Mouse (Mus musculus) liver, adult 2 months (tissue): Measurements from ENCODE around the gene Psmf1. TPM values are rescaled to one million over a fixed set of nuclear protein-coding genes. Genes with fewer than 3 reads are reported as not detected.
A peak's percentile ranks its signal among the peaks of the same experiment; 100 is the strongest.

Experiments used
- DNase-seq: peaks from one replicate; pipeline ENCODE4 v3.0.0-alpha.2; 2011; ENCODE audit warnings: low read depth, low spot score; ENCODE audit errors: extremely low read depth
- H3K27ac ChIP-seq: fragments of 200-500 bp; replicated peaks from 2 replicates; pipeline ENCODE4 v1.5.1; 2012; ENCODE audit warnings: low read depth, mild to moderate bottlenecking, control low read depth, inconsistent platforms, low read length; ENCODE audit not compliant: insufficient read depth
- H3K27me3 ChIP-seq: fragments of 200-500 bp; 2 replicates; pipeline ENCODE4 v1.6.1; 2012; ENCODE audit warnings: mild to moderate bottlenecking, moderate library complexity, low read length, inconsistent platforms; ENCODE audit not compliant: control insufficient read depth, insufficient read depth
- H3K36me3 ChIP-seq: fragments of 200-500 bp; 2 replicates; pipeline ENCODE4 v1.6.1; 2012; ENCODE audit warnings: low read length, inconsistent platforms; ENCODE audit not compliant: control insufficient read depth, insufficient read depth
- H3K4me1 ChIP-seq: fragments of 200-500 bp; 2 replicates; pipeline ENCODE4 v1.6.1; 2011; ENCODE audit warnings: low read length; ENCODE audit not compliant: control insufficient read depth, insufficient read depth
- H3K4me3 ChIP-seq: fragments of 200-500 bp; 2 replicates; pipeline ENCODE4 v1.5.1; 2011; ENCODE audit warnings: low read depth, mild to moderate bottlenecking, control low read depth, low read length, moderate library complexity; ENCODE audit not compliant: insufficient read depth
- H3K79me2 ChIP-seq: fragments of 200-500 bp; 2 replicates; pipeline ENCODE4 v1.6.1; 2012; ENCODE audit warnings: inconsistent platforms, mild to moderate bottlenecking, low read length, moderate library complexity; ENCODE audit not compliant: control insufficient read depth, insufficient read depth
- H3K9ac ChIP-seq: fragments of 200-500 bp; 2 replicates; pipeline ENCODE4 v1.6.1; 2012; ENCODE audit warnings: low read depth, mild to moderate bottlenecking, control low read depth, inconsistent platforms, low read length
- CTCF ChIP-seq: fragments of 200-500 bp; IDR thresholded peaks from 2 replicates; pipeline ENCODE4 v1.5.1; 2011; ENCODE audit warnings: low read depth, low read length, control low read depth
- POLR2A ChIP-seq: fragments of 200-500 bp; IDR thresholded peaks from 2 replicates; pipeline ENCODE4 v1.6.1; 2011; ENCODE audit warnings: low read length, control low read depth; ENCODE audit not compliant: insufficient read depth; ENCODE audit errors: extremely low read depth
- WGBS: fragments of 180-500 bp; shearing (Covaris S2); methylation state at CpG from one replicate; pipeline ENCODE4 v1.1.7; 2018; 5-methylcytosine and 5-hydroxymethylcytosine counted together
- polyA plus RNA-seq: library from polyadenylated mRNA; depleted of rRNA; stranded (reverse); fragments of >200 nt; gene quantifications from 2 replicates; pipeline ENCODE4 v1.2.3, GENCODE M21; 2012
- total RNA-seq: library from RNA; depleted of rRNA; stranded (reverse); fragments of >200 nt; gene quantifications from 2 replicates; pipeline ENCODE4 v1.2.3, GENCODE M21; 2014

The Psmf1 gene
- total and polyA plus RNA-seq, 2 experiments = 7.5 to 46.0 TPM

GRCm38 (mm10) chr2:151739505-151739904 lies 4.5 kb downstream of the Psmf1 start:
- Histone ChIP-seq H3K27me3 (no peaks in the 10 kb centered on the region), H3K9ac (peak overlapping the region; percentile 21), H3K4me3 (peak overlapping the region; percentile 20; the same call in 1 of the 2 replicates), H3K79me2 (peaks cover 23% of the 10 kb centered on the region; the same call in 1 of the 2 replicates), H3K36me3 (peaks cover 10% of the 10 kb centered on the region; the same call in 1 of the 2 replicates), H3K27ac (peak overlapping the region; percentile 71), H3K4me1 (peaks cover 18% of the 10 kb centered on the region)
- WGBS = 62% methylated on average over 7 of the region's 7 CpGs
- TF ChIP-seq POLR2A (no peak), CTCF (no peak)
- no peak for DNase-seq

GRCm38 (mm10) chr2:151739081-151739480 lies 4.9 kb downstream of the Psmf1 start:
- DNase-seq = peak; percentile 48
- Histone ChIP-seq H3K9ac (peak overlapping the region; percentile 21; the same call in 1 of the 2 replicates), H3K79me2 (peaks cover 23% of the 10 kb centered on the region; the same call in 1 of the 2 replicates), H3K4me3 (peak overlapping the region; percentile 20; the same call in 1 of the 2 replicates), H3K27me3 (no peaks in the 10 kb centered on the region), H3K27ac (peak overlapping the region; percentile 71), H3K36me3 (peaks cover 11% of the 10 kb centered on the region), H3K4me1 (peaks cover 18% of the 10 kb centered on the region)
- TF ChIP-seq CTCF = no peak
- TF ChIP-seq POLR2A = no peak
- 51% methylated on average over 3 of the region's 3 CpGs for WGBS

GRCm38 (mm10) chr2:151738460-151738859 lies 5.5 kb downstream of the Psmf1 start:
- WGBS = 65% methylated on average over 4 of the region's 4 CpGs
- H3K27ac ChIP-seq = no peak overlapping the region
- H3K27me3 ChIP-seq = no peaks in the 10 kb centered on the region
- no peak for DNase-seq
- peaks cover 23% of the 10 kb centered on the region; the same call in 1 of the 2 replicates for H3K79me2 ChIP-seq
- H3K9ac ChIP-seq = no peak overlapping the region
- TF ChIP-seq POLR2A = no peak
- no peak for TF ChIP-seq CTCF
- H3K4me3 ChIP-seq = no peak overlapping the region
- H3K36me3 ChIP-seq = peaks cover 17% of the 10 kb centered on the region
- H3K4me1 ChIP-seq = peaks cover 18% of the 10 kb centered on the region

GRCm38 (mm10) chr2:151735422-151735821 lies 8.6 kb downstream of the Psmf1 start:
- Histone ChIP-seq H3K9ac (no peak overlapping the region), H3K4me3 (no peak overlapping the region), H3K4me1 (peaks cover 18% of the 10 kb centered on the region), H3K27ac (no peak overlapping the region), H3K36me3 (peaks cover 26% of the 10 kb centered on the region), H3K79me2 (peaks cover 17% of the 10 kb centered on the region; the same call in 1 of the 2 replicates), H3K27me3 (no peaks in the 10 kb centered on the region)
- no peak for TF ChIP-seq POLR2A
- no peak for TF ChIP-seq CTCF
- 95% methylated on average over 6 of the region's 6 CpGs for WGBS
- DNase-seq = no peak

GRCm38 (mm10) chr2:151733151-151733865 lies 10.7 kb downstream of the Psmf1 start:
- WGBS = 93% methylated on average over 8 of the region's 8 CpGs
- no peak overlapping the region for H3K9ac ChIP-seq
- H3K27me3 ChIP-seq = no peaks in the 10 kb centered on the region
- TF ChIP-seq CTCF (no peak), POLR2A (no peak)
- no peak overlapping the region for H3K4me3 ChIP-seq
- DNase-seq = no peak
- H3K27ac ChIP-seq = no peak overlapping the region
- H3K36me3 ChIP-seq = peaks cover 43% of the 10 kb centered on the region
- H3K4me1 ChIP-seq = peaks cover 3% of the 10 kb centered on the region; the same call in 1 of the 2 replicates
- H3K79me2 ChIP-seq = peaks cover 4% of the 10 kb centered on the region; the same call in 1 of the 2 replicates

- TF ChIP-seq POLR2A (no peak), CTCF (no peak)
- H3K4me1 ChIP-seq = no peaks in the 10 kb centered on the region
- H3K4me3 ChIP-seq = no peak overlapping the region
- WGBS = 95% methylated on average over 2 of the region's 2 CpGs
- H3K79me2 ChIP-seq = no peaks in the 10 kb centered on the region; the same call in 1 of the 2 replicates
- no peak for DNase-seq
- no peak overlapping the region for H3K27ac ChIP-seq
- peaks cover 62% of the 10 kb centered on the region for H3K36me3 ChIP-seq
- H3K9ac ChIP-seq = no peak overlapping the region
- H3K27me3 ChIP-seq = no peaks in the 10 kb centered on the region
These were observed 19.9 kb downstream of the Psmf1 start for GRCm38 (mm10) chr2:151724094-151724493.
